8 mouse cellular contexts compared by ENCODE assay signal in genomic region chr4:138217951-138218685, GRCm38 (mm10). TPM values are rescaled to one million over a fixed set of nuclear protein-coding genes. Genes with fewer than 3 reads are reported as not detected.
DNase-seq lines count a peak whose midpoint lies in the region; ATAC-seq and TF ChIP-seq lines count a peak whose summit lies in the region.

No protein-coding gene starts in this region.

- H3K4me2 ChIP-seq in heart, embryonic 12.5 days, result peak overlapping the region; percentile 84
- H3K4me2 ChIP-seq in forebrain, embryonic 13.5 days, result peak overlapping the region; percentile 89
- H3K4me2 ChIP-seq in liver, embryonic 14.5 days (ENCODE audit: low read depth), result peak overlapping the region; percentile 86

- intact Hi-C loops in heart, postnatal 10 days (cut with DNase I), result no loop called here

- TF ChIP-seq EP300 in liver, embryonic 14.5 days (IDR thresholded peaks at IDR 0.05; ENCODE audit: low read depth), result no peak

- no peak for ATAC-seq in heart, embryonic 12.5 days (ENCODE audit: insufficient number of reproducible peaks, low FRiP score)
- no peak for ATAC-seq in forebrain, embryonic 13.5 days
- ATAC-seq in liver, embryonic 14.5 days (ENCODE audit: insufficient read depth), result no peak

- no peaks in the 10 kb centered on the region for H3K9me3 ChIP-seq in heart, embryonic 12.5 days (replicated peaks)
- no peaks in the 10 kb centered on the region for H3K9me3 ChIP-seq in forebrain, embryonic 13.5 days (replicated peaks)
- no peaks in the 10 kb centered on the region for H3K9me3 ChIP-seq in liver, embryonic 14.5 days (ENCODE audit: control insufficient read depth, low read length)

- TF ChIP-seq CTCF in liver, embryonic 14.5 days (IDR thresholded peaks at IDR 0.05; ENCODE audit: low read depth), result no peak

- H3K27me3 ChIP-seq in heart, embryonic 12.5 days (replicated peaks), result no peaks in the 10 kb centered on the region
- no peaks in the 10 kb centered on the region for H3K27me3 ChIP-seq in forebrain, embryonic 13.5 days
- no peaks in the 10 kb centered on the region for H3K27me3 ChIP-seq in liver, embryonic 14.5 days (ENCODE audit: control insufficient read depth, insufficient read depth, low read length)

- no peak for DNase-seq in heart, postnatal 10 days
- DNase-seq in CD4-positive helper T cell, adult 2 months (ENCODE audit: low read depth, low spot score), result peak; percentile 36
- DNase-seq in liver, embryonic 14.5 days (ENCODE audit: low read depth in 3 of 3, low spot score in 3 of 3), result peak in 1 of 3 experiments; percentile 27
- no peak for DNase-seq in right cerebral cortex, postnatal 14 days
- DNase-seq in ovary, postnatal 36 days (ENCODE audit: low spot score), result no peak
- DNase-seq in Muller cell, postnatal 12 days (ENCODE audit: inconsistent ontology term), result no peak

- peak overlapping the region; percentile 98 for H3K9ac ChIP-seq in heart, embryonic 12.5 days
- H3K9ac ChIP-seq in forebrain, embryonic 13.5 days, result peak overlapping the region; percentile 99
- peak overlapping the region; percentile 94 for H3K9ac ChIP-seq in liver, embryonic 14.5 days (replicated peaks)

- H3K4me3 ChIP-seq in heart, embryonic 12.5 days, result peak overlapping the region; percentile 87
- H3K4me3 ChIP-seq in forebrain, embryonic 13.5 days, result peak overlapping the region; percentile 99
- peak overlapping the region; percentile 82 to 94 for H3K4me3 ChIP-seq in liver, embryonic 14.5 days (ENCODE audit: insufficient read depth in 1 of 2, low read depth in 2 of 2, low read length in 2 of 2)

- H3K36me3 ChIP-seq in heart, embryonic 12.5 days, result peaks cover 13% of the 10 kb centered on the region
- peaks cover 13% of the 10 kb centered on the region for H3K36me3 ChIP-seq in forebrain, embryonic 13.5 days (ENCODE audit: poor library complexity, severe bottlenecking)
- H3K36me3 ChIP-seq in liver, embryonic 14.5 days (replicated peaks; ENCODE audit: control insufficient read depth, insufficient read depth, low read depth), result peaks cover 23% of the 10 kb centered on the region

- H3K4me1 ChIP-seq in heart, embryonic 12.5 days (replicated peaks), result peaks cover 36% of the 10 kb centered on the region
- peaks cover 40% of the 10 kb centered on the region for H3K4me1 ChIP-seq in forebrain, embryonic 13.5 days
- H3K4me1 ChIP-seq in liver, embryonic 14.5 days (replicated peaks; ENCODE audit: control insufficient read depth in 2 of 2, insufficient read depth in 2 of 2, low read length in 1 of 2), result peaks cover 24 to 34% of the 10 kb centered on the region in 2 experiments

- 73% methylated on average over 11 of the region's 11 CpGs for WGBS in heart, embryonic 12.5 days
- WGBS in forebrain, embryonic 13.5 days, result 84% methylated on average over 11 of the region's 11 CpGs
- 38% methylated on average over 11 of the region's 11 CpGs for WGBS in liver, embryonic 14.5 days (ENCODE audit: insufficient replicate concordance)

- H3K27ac ChIP-seq in heart, embryonic 12.5 days (ENCODE audit: poor library complexity, severe bottlenecking), result peak overlapping the region; percentile 92
- H3K27ac ChIP-seq in forebrain, embryonic 13.5 days, result peak overlapping the region; percentile 99
- H3K27ac ChIP-seq in liver, embryonic 14.5 days, result peak overlapping the region; percentile 80

RNA-seq across cellular contexts. Expression of gene Hp1bp3, which starts 2.0 kb away (rescaled TPM):
- polyA plus RNA-seq in heart, embryonic 12.5 days (2016; fragmentation: Nextera tagmentation; extraction: Ambion mirVana), result 109 and 114 TPM in 2 replicates
- 10 to 100 TPM; 90.3 to 99.5 TPM for total RNA-seq in heart, postnatal 10 days (2021)
- polyA plus RNA-seq in forebrain, embryonic 13.5 days (2015; fragmentation: Nextera tagmentation; extraction: Ambion mirVana), result 235 and 259 TPM in 2 replicates
- polyA plus RNA-seq in liver, embryonic 14.5 days (2012; rRNA removed), result 25.2 and 34.7 TPM in 2 replicates
- polyA plus RNA-seq in liver, embryonic 14.5 days (2014; fragmentation: Nextera tagmentation; extraction: Ambion mirVana), result 36.1 and 41.9 TPM in 2 replicates

RNA-seq across cellular contexts. Expression of gene Sh2d5, which starts 32.1 kb away (rescaled TPM):
- 0.31 and 0.41 TPM in 2 replicates for polyA plus RNA-seq in heart, embryonic 12.5 days (2016; fragmentation: Nextera tagmentation; extraction: Ambion mirVana)
- under 1 TPM; 0.17 TPM for total RNA-seq in heart, postnatal 10 days (2021)
- polyA plus RNA-seq in forebrain, embryonic 13.5 days (2015; fragmentation: Nextera tagmentation; extraction: Ambion mirVana), result 2.5 and 3.0 TPM in 2 replicates
- polyA plus RNA-seq in liver, embryonic 14.5 days (2012; rRNA removed), result 0.68 and 1.2 TPM in 2 replicates
- 0.27 and 0.47 TPM in 2 replicates for polyA plus RNA-seq in liver, embryonic 14.5 days (2014; fragmentation: Nextera tagmentation; extraction: Ambion mirVana)

RNA-seq across cellular contexts. Expression of gene Kif17, which starts 32.1 kb away (rescaled TPM):
- polyA plus RNA-seq in heart, embryonic 12.5 days (2016; fragmentation: Nextera tagmentation; extraction: Ambion mirVana), result 0.44 and 0.52 TPM in 2 replicates
- total RNA-seq in heart, postnatal 10 days (2021), result under 1 TPM in 1 of 2 experiments, not detected in 1; 0.17 TPM
- 0.59 and 0.77 TPM in 2 replicates for polyA plus RNA-seq in forebrain, embryonic 13.5 days (2015; fragmentation: Nextera tagmentation; extraction: Ambion mirVana)
- 0.12 and 0.19 TPM in 2 replicates for polyA plus RNA-seq in liver, embryonic 14.5 days (2012; rRNA removed)
- polyA plus RNA-seq in liver, embryonic 14.5 days (2014; fragmentation: Nextera tagmentation; extraction: Ambion mirVana), result 0.06 and 0.18 TPM in 2 replicates
